Mouse (Mus musculus) heart, embryonic 11.5 days (tissue): ENCODE measurements around the gene 4933407L21Rik. TPM values are rescaled to one million over a fixed set of nuclear protein-coding genes. Genes with fewer than 3 reads are reported as not detected.
"Not testable (repeated sequence)": the region's sequence is repeated elsewhere in the genome, so short reads cannot be mapped to it uniquely, and the experiment has no call there.

Experiments used
- ATAC-seq: fragments of 200-750 bp; cut with Nextera tagmentation; replicated peaks from 2 replicates; pipeline ENCODE4 v1.8.0; 2017; ENCODE audit warnings: moderate library complexity; ENCODE audit not compliant: insufficient number of reproducible peaks, low FRiP score, low TSS enrichment
- H3K27ac ChIP-seq: fragments of 300-500 bp; sonication (generic); 2 replicates; pipeline ENCODE4 v1.5.1; 2014; ENCODE audit warnings: mild to moderate bottlenecking, low read depth, low read length
- H3K27me3 ChIP-seq: fragments of 300-500 bp; sonication (generic); 2 replicates; pipeline ENCODE4 v1.6.1; 2014; ENCODE audit warnings: mild to moderate bottlenecking, low read length, mixed read lengths; ENCODE audit not compliant: control insufficient read depth, insufficient read depth
- H3K36me3 ChIP-seq: fragments of 300-500 bp; sonication (generic); 2 replicates; pipeline ENCODE4 v1.6.1; 2014; ENCODE audit warnings: mild to moderate bottlenecking, low read length, moderate library complexity, mixed read lengths; ENCODE audit not compliant: control insufficient read depth, insufficient read depth
- H3K4me1 ChIP-seq: fragments of 300-500 bp; sonication (generic); 2 replicates; pipeline ENCODE4 v1.6.1; 2014; ENCODE audit warnings: low read length; ENCODE audit not compliant: control insufficient read depth, insufficient read depth
- H3K4me2 ChIP-seq: fragments of 300-500 bp; sonication (generic); 2 replicates; pipeline ENCODE4 v1.6.1; 2014; ENCODE audit warnings: mild to moderate bottlenecking, moderate library complexity
- H3K4me3 ChIP-seq: fragments of 300-500 bp; sonication (generic); 2 replicates; pipeline ENCODE4 v1.5.1; 2014; ENCODE audit warnings: low read depth, low read length
- H3K9ac ChIP-seq: fragments of 300-500 bp; sonication (generic); 2 replicates; pipeline ENCODE4 v1.6.1; 2014; ENCODE audit warnings: mild to moderate bottlenecking, low read depth, low read length, moderate library complexity
- H3K9me3 ChIP-seq: fragments of 300-500 bp; sonication (generic); replicated peaks from 2 replicates; pipeline ENCODE4 v1.6.1; 2016; ENCODE audit warnings: low read length; ENCODE audit not compliant: control insufficient read depth
- WGBS: fragments of 180-500 bp; shearing (Covaris S2); extraction: QIAGEN DNeasy Blood & Tissue Kit; methylation state at CpG from one replicate; pipeline ENCODE4 v1.1.7; 2014; ENCODE audit not compliant: insufficient replicate concordance; 5-methylcytosine and 5-hydroxymethylcytosine counted together
- polyA plus RNA-seq: library from polyadenylated mRNA; unstranded; fragments of >200 nt; fragmentation: Nextera tagmentation; extraction: Ambion mirVana; gene quantifications from 2 replicates; pipeline ENCODE4 v1.2.1, GENCODE M21; 2014

The 4933407L21Rik gene
- polyA plus RNA-seq, 1 experiment from 2014 or later = not detected

DNA sequence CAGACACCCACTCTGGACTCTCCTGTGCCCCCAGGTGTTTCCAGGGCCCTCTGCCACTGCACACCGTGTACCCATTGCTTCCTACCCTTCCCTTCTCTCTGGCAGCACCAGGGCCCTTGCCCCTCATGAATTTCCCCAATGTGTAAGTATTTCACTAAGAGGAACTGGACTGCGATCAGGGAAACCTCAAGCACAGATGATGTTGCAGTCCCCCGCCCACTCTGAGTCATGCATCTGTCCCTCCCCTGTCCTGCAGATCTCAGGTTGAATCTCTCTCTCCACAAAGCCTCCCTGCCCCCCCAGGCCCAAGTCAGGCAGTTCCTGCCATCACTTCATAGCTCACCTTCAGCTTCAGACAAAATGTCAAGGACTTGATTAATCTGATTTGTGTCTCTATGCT is 49.4 kb downstream of the 4933407L21Rik start:
- Histone ChIP-seq H3K36me3 (no peaks in the 10 kb centered on the region), H3K4me1 (no peaks in the 10 kb centered on the region), H3K4me3 (no peak overlapping the region), H3K27me3 (no peaks in the 10 kb centered on the region), H3K9ac (no peak overlapping the region), H3K4me2 (no peak overlapping the region), H3K9me3 (no peaks in the 10 kb centered on the region), H3K27ac (no peak overlapping the region)
- ATAC-seq = no peak
- WGBS = 72% methylated on average over 3 of the region's 3 CpGs

DNA sequence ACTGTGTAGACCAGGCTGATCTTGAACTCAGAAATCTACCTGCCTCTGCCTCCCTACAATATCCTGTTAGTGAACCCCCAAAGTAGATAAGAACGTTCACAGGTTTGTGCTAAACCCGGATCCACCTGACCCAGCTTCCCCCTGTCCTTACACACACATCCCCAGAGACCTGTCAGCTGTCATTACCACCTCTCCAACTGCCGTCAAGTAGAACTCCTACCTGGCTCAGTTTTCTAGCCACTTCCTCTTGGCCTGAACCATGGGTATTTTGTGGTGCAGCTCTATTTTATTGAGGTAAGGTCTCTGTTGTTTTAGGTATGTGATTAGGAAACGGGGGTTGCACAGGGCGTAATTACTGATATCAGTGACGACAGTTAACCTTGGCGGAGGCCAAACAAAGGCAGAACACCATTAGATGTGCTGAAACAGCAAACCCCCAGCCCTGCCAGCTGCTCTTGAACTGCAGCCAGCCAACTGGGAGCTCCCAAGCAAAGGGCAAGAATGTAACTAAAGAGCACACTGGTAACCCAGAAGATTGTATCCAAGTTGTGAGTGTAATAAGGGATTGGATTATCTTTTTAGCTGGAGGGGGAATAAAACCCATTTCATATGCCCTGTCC is 53.6 kb downstream of the 4933407L21Rik start:
- H3K36me3 ChIP-seq = no peaks in the 10 kb centered on the region
- H3K9ac ChIP-seq = no peak overlapping the region
- H3K4me3 ChIP-seq = no peak overlapping the region
- no peaks in the 10 kb centered on the region for H3K27me3 ChIP-seq
- no peaks in the 10 kb centered on the region for H3K9me3 ChIP-seq
- WGBS = 41% methylated on average over 7 of the region's 7 CpGs
- H3K4me1 ChIP-seq = no peaks in the 10 kb centered on the region
- H3K4me2 ChIP-seq = no peak overlapping the region
- ATAC-seq = no peak
- H3K27ac ChIP-seq = no peak overlapping the region

DNA sequence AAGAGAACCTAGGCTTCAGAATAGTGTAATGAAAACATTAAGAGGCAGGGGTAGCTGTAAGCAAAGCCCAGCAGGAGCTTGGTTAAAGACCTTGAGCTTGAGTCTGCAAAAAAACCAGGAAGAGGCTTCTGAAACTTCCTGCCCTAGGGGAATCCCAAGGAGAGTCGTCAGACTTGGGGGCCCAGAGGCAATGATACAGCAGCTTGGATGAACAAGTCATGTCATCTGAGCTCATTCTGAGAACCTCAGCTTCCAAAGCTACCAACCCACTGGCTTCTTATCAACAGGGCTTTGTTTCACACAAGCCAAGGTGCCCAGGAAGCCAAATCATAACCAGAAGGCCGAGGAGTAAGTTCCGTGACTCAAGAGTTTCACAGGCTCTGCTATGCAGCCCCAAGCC is 57.5 kb downstream of the 4933407L21Rik start:
- Histone ChIP-seq H3K27me3 (no peaks in the 10 kb centered on the region), H3K4me2 (no peak overlapping the region), H3K27ac (no peak overlapping the region), H3K4me3 (no peak overlapping the region), H3K9ac (no peak overlapping the region), H3K4me1 (no peaks in the 10 kb centered on the region), H3K9me3 (no peaks in the 10 kb centered on the region), H3K36me3 (no peaks in the 10 kb centered on the region)
- ATAC-seq = no peak
- whole genome bisulfite sequencing = 75% methylated on average over 3 of the region's 3 CpGs

DNA sequence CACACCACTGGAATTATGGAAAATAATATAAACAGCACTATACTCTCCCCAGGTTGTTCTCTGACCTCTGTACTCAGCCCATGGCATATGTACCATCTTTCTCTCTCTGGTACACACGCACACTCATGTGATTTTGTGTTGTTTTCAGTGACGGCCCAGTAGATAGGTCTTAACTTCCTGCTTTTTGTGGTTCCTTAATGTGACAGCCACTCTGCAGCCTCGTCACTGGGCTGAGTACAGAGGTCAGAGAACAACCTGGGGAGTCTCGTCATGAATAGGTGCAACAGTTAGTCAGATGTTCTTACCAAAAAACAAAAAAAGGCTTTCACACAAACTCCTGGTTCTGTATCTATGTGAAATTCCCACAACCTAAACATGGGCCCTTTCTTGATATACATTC is 60.1 kb downstream of the 4933407L21Rik start:
- H3K4me1 ChIP-seq = no peaks in the 10 kb centered on the region
- no peak overlapping the region for H3K9ac ChIP-seq
- H3K27me3 ChIP-seq = no peaks in the 10 kb centered on the region
- no peak overlapping the region for H3K4me2 ChIP-seq
- H3K4me3 ChIP-seq = no peak overlapping the region
- H3K36me3 ChIP-seq = no peaks in the 10 kb centered on the region
- no peak for ATAC-seq
- no peaks in the 10 kb centered on the region for H3K9me3 ChIP-seq
- no peak overlapping the region for H3K27ac ChIP-seq
- 70% methylated on average over 4 of the region's 4 CpGs for WGBS

DNA sequence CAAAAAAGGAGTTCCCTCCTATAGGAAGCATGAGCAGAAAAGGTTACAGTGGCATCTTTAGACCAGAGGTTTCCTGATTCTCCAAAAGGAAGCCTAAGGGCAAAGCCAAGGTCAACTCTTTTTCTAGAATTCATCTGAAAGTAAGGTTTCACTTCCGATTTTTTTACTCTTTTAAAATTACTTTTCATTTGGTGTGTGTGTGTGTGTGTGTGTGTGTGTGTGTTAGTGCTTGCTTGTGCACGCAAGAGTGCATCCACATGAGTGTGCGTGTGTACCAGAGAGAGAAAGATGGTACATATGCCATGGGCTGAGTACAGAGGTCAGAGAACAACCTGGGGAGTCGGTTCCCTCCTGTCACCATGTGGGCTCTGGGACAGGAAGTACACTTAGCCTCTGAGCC is 60.6 kb downstream of the 4933407L21Rik start:
- H3K9me3 ChIP-seq, H3K27me3 ChIP-seq, ATAC-seq, H3K27ac ChIP-seq, H3K4me3 ChIP-seq, H3K4me2 ChIP-seq, H3K4me1 ChIP-seq, H3K9ac ChIP-seq, H3K36me3 ChIP-seq: not testable (repeated sequence)
- WGBS = 76% methylated on average over 4 of the region's 4 CpGs

Other genes starting within 250 kb of the 4933407L21Rik start
- 1.4 and 1.8 TPM in 2 replicates for gene A630001G21Rik, start 149.8 kb upstream of the 4933407L21Rik start, polyA plus RNA-seq
- gene Cab39, start 135.0 kb upstream of the 4933407L21Rik start, polyA plus RNA-seq = 32.8 and 35.7 TPM in 2 replicates
- 146 and 150 TPM in 2 replicates for gene Itm2c, start 34.2 kb upstream of the 4933407L21Rik start, polyA plus RNA-seq
- gene Gpr55, start 32.5 kb downstream of the 4933407L21Rik start, polyA plus RNA-seq = not detected in 2 replicates
- not detected in 2 replicates for gene Spata3, start 88.3 kb downstream of the 4933407L21Rik start, polyA plus RNA-seq
- 0.35 and 0.74 TPM in 2 replicates for gene 2810459M11Rik, start 117.4 kb downstream of the 4933407L21Rik start, polyA plus RNA-seq
- gene Psmd1, start 135.9 kb downstream of the 4933407L21Rik start, polyA plus RNA-seq = 158 and 176 TPM in 2 replicates
- 0.14 and 0.57 TPM in 2 replicates for gene Htr2b, start 183.5 kb downstream of the 4933407L21Rik start, polyA plus RNA-seq
- not detected in 2 replicates for gene Gm21972, start 205.2 kb downstream of the 4933407L21Rik start, polyA plus RNA-seq
- 12.3 and 14.7 TPM in 2 replicates for gene Armc9, start 226.3 kb downstream of the 4933407L21Rik start, polyA plus RNA-seq